Mouse (Mus musculus) adrenal gland, postnatal 10 days (tissue): Measurements from ENCODE around the gene Pigr. TPM values are rescaled to one million over a fixed set of nuclear protein-coding genes. Genes with fewer than 3 reads are reported as not detected.

Experiments
- DNase-seq: peaks from one replicate; pipeline ENCODE4 v3.0.0; 2021; ENCODE audit warnings: mixed read lengths
- total RNA-seq, 2 experiments: library from RNA; stranded (reverse); gene quantifications; 2 replicates each; pipeline ENCODE4 v1.2.3; 2021

The Pigr gene
- total RNA-seq, 2 experiments from 2014 or later: 1.1 to 1.3 TPM

GRCm38 (mm10) chr1:130829906-130830830, 3.7 kb downstream of the Pigr start:
- DNase-seq: no peak

- no peak for DNase-seq
These were observed 6.0 kb downstream of the Pigr start for GRCm38 (mm10) chr1:130832230-130833149.

GRCm38 (mm10) chr1:130835161-130835936, 8.9 kb downstream of the Pigr start:
- DNase-seq: no peak

- peak; percentile 9 for DNase-seq
These were observed 11.8 kb downstream of the Pigr start for GRCm38 (mm10) chr1:130838288-130838687.

- DNase-seq: no peak
These were observed 14.3 kb downstream of the Pigr start for GRCm38 (mm10) chr1:130840599-130841379.

GRCm38 (mm10) chr1:130841621-130842020, 15.1 kb downstream of the Pigr start:
- no peak for DNase-seq

GRCm38 (mm10) chr1:130844516-130844915, 18.0 kb downstream of the Pigr start:
- DNase-seq: no peak

- DNase-seq: no peak
These were observed 23.2 kb downstream of the Pigr start for GRCm38 (mm10) chr1:130849530-130850214.

GRCm38 (mm10) chr1:130850405-130850804, 23.9 kb downstream of the Pigr start:
- DNase-seq: no peak

GRCm38 (mm10) chr1:130854819-130855218, 28.3 kb downstream of the Pigr start:
- DNase-seq: no peak

- no peak for DNase-seq
These were observed 29.2 kb downstream of the Pigr start for GRCm38 (mm10) chr1:130855723-130856122.

- no peak for DNase-seq
These were observed 31.0 kb downstream of the Pigr start for GRCm38 (mm10) chr1:130857456-130857855.

GRCm38 (mm10) chr1:130864238-130864637, 37.8 kb downstream of the Pigr start:
- no peak for DNase-seq

GRCm38 (mm10) chr1:130864741-130865140, 38.3 kb downstream of the Pigr start:
- DNase-seq: no peak

GRCm38 (mm10) chr1:130865541-130866221, 39.2 kb downstream of the Pigr start, which contains the start of gene Fcmr:
Gene Fcmr, plus strand, starts transcription at chr1:130865669.
- no peak for DNase-seq

- DNase-seq: no peak
These were observed 46.4 kb downstream of the Pigr start for GRCm38 (mm10) chr1:130872912-130873311.

- peak; percentile 49 for DNase-seq
These were observed 48.7 kb downstream of the Pigr start for GRCm38 (mm10) chr1:130875139-130875538.

GRCm38 (mm10) chr1:130875910-130876309, 49.4 kb downstream of the Pigr start:
- DNase-seq: no peak

- peak; percentile 60 for DNase-seq
These were observed 50.5 kb downstream of the Pigr start for GRCm38 (mm10) chr1:130876931-130877509.
